Mouse (Mus musculus): ENCODE measurements at regions not wholly inside any gene's neighbourhood (a gene's known extent, or its start where the extent isn't known, plus 50 kb on each side); places are given as distances from the start of the nearest gene placed in this dataset.

DNA sequence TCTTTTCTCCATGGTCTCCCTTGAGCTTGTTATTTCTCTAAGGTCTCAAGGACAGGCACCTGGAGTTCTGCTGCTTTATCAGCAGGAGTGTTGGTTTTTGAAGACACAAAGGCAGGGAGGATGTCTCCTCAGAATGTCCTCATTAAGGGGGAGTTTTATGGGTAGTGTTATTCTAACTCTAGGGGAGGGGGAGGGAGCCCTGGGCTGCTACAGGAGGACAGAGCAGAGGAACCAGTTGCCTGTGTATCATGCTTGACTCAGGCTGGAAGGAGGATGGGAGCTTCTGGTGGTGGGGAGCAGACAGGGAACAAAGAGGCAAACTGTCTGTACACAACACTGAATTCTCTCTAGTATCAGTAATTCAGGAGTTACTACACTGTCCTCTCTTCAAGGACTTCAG, 171.9 kb upstream of the Cntnap5a start:
- no peak for DNase-seq (ENCODE audit: low spot score in 2 of 2)

DNA sequence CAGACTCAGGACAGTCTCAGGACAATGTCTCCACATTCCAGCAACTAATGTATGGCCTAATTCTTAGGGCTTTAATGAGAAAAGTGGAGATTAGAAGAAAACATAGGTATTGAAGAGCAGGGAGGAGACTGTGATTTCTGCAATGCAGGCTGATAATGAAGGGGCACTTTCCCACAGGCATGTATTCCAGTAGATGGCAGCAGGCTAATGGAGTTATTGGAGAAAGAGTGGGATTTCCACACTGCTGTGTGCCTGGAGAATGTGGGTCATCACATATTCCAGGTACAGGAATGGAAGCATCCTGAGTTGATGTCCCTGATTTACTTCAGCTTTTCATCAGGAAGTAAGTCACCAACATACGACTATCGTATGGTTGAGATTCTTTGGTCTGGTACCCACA, 150.8 kb upstream of the Cntnap5a start:
- peak in 1 of 2 experiments; percentile 2 for DNase-seq (ENCODE audit: low spot score in 2 of 2)

DNA sequence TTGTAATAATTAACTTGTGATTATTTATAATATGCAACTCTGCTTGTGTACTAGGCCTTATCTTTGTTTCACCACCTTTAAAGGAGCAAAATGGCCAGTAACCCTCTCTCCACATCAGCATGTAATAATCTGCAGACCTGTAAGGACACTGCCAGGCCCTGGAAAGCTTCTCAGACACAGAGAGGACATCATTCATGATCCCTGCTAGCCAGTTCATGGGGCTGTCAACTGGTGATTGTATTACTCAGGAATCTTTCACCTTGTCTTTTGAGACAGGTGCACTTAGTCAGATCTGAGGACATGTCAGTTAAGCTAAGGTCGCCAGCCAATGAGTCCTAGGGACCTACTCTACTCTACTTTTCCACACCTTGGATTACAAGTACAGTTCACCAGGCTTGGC, 138.6 kb upstream of the Cntnap5a start:
- no peak for DNase-seq (ENCODE audit: low spot score in 2 of 2)

Data from layer of hippocampus, adult 8-10 months (tissue).